Mouse (Mus musculus) embryo, embryonic 9.5 days (tissue): ENCODE measurements around the gene Nck2.
"Not testable (repeated sequence)": the region's sequence is repeated elsewhere in the genome, so short reads cannot be mapped to it uniquely, and the experiment has no call there.

Experiments
- DNase-seq: peaks from one replicate; pipeline ENCODE4 v3.0.0-alpha.2; 2017; ENCODE audit errors: extremely low spot score

Nck2 gene

DNA sequence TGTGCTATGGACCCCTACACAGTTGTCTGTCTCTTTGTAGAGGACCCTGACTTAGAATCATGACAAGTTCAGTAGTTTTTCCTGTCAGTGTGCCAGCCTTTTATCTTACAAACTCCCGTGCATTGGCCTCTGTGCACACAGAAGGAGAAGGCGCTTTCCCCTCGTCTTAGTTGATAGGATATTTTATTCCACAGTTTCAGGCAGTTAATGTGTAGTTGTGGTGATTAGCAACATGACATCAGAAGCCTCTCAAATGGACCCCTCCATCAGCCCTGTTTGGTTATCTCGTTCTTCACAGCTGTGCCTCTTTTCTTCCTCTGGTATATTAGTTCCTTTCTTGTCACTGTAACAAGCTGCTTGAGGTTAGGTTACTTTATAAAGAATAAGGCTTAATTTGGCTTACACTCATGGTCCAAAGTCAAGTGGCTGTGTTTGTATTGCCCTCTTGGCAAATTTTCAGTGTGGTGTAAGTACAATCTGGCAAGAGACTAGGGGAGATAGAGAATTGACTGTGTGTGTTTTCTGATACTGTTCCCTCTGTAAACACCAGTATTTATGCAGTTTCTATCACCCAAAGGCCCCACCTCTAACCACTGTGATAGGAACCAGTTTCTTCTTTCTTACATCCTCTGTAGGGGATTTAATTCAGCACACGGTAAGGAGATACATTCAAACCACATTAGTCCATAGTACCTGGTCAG lies 89.8 kb downstream of the Nck2 start:
- DNase-seq, result no peak

DNA sequence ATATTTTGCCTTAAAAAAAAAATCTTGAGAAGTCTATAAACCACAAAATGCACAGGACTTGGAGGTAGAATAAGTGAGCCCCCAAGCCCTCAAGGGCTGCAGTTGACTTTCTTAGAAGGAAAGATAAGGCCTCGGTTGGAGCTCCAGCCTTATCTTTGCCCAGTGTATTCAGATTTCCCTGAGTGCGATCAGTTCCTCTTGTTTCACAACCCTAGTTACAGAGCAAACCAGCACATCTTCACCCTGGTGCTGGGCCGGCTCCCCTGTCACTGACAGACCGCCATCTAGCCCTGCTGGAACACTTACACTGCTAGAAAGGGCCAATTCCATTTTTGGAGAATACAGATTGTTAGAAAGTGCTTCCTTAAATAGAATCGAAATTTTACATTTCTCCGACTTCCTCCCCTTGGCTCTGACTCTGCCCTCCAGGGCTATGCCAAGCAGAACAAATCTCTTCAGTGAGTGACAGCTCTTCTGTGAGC lies 91.2 kb downstream of the Nck2 start:
- DNase-seq, result no peak

DNA sequence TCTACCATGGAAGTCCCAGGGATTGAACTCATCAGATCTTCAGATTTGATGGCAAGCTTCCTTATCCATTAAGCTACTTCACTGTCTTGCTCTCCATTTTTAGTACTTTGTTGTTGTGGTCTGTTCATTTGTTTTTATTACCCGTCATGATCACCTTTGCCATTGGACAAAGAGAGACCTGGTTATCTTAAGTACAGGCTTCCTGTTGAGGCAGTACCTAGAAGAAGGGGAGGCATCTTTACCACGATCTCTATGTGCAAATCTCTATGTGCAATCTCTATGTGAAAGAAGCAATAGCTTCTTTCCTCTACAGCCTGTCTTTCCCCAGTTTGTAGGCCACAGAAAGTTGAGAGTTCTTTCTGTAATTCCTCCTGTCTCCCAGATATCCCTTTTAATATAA lies 91.9 kb downstream of the Nck2 start:
- no peak for DNase-seq

DNA sequence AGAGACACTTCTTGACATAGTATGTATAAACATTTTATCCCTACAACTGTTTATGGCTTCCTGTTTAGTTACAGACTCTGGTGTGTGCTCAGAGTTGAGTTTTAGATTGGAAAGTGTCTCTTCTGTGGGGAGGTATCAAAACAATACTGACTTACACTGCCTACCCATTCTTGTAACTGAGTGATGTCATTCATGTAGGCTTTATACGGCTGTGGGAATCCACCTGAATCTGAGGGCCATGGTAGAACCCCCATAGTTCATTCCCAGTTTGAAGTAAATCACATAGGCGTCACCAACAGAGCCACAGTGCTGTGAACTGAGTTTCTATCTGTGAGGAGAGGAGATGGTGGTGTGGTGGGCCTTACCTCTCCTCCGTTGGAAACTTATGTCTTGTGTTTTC lies 92.6 kb downstream of the Nck2 start:
- no peak for DNase-seq

DNA sequence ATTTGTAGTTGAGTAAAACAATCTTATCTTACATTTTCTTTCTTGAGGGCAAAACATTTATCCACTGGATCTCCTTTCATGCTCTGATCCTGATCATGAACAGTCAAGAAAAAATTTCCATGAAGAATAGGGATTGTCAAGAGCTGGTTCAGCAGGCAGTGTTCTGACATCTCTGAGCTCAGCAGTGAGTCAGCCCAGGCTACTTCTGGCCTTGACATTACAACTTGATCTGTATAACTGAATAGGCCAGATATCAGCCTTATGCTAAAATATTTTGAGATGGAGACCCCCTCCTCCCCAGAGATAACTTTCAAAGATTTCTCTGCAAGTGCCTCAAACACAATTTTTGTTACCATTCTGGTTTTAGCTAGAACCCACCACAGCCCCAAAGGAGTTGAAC lies 93.1 kb downstream of the Nck2 start:
- DNase-seq, result no peak

DNA sequence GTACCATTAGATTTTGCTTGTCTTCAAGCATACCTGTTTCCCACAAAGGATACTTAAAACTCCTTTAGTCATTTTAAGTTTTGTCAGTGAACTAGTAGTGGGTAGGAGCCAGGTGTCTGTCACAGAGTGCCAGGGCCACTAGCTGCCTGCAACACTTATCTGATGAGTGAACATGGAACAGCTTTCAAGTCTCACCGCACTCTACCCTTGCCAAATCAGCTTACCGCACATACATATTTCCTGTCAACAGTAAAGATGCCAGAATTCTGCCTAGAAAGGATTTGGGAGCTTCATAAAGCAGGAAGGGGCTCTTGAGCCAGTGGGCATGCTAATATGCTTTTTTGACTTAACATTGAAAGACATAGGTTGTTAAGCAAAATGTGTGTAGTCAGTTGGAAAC lies 94.3 kb downstream of the Nck2 start:
- no peak for DNase-seq

DNA sequence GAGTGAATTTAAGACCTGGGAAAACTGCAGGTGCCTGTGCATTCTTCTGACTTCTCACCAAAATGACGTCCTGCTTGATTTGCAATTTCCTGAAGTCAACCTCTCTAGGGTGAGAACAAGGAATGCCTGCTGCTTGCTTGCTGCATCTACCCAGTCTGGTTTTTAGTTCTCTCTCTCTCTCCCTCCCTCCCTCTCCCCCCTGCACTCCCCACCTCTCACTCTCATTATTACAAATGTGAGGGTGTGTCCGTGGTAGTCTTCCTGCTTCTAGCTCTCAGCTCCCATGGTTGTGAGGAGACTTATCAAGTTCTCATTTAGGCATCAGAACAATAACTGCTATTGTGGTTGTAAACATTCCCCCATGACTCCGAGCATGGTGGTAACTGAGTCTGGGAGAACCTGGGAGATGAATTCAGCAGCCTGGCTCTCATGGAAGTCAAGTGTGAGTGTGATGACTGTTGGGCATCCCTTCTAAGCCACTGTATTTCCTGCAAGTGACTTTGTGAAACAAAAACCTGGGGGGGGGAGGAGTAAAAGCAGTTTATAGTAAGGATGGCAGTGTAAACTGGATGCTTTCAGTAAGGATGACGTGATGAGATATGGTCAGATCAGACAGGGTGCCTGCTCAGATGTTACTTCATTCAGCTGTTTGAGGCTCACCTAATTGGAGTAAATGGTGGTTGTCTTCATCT lies 95.5 kb downstream of the Nck2 start:
- no peak for DNase-seq

DNA sequence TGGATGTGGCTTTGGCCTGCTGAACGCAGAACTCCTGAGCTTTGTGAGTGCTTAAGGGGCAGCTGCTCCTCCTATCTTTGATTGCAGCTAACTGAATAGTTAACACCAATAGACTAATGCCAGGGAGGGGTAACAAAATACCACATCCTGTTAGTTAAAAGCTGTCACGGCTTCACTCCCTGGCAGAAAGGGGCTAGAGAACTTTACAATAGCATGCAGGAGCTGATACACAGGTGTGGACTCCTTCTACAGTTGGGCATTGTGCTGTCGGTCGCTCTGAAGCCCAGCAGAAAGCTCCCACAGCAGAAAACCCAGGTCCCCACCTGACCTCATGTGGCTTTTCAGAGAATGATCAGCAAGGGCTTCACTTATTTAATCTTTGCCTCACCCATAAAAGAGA lies 98.0 kb downstream of the Nck2 start:
- no peak for DNase-seq

DNA sequence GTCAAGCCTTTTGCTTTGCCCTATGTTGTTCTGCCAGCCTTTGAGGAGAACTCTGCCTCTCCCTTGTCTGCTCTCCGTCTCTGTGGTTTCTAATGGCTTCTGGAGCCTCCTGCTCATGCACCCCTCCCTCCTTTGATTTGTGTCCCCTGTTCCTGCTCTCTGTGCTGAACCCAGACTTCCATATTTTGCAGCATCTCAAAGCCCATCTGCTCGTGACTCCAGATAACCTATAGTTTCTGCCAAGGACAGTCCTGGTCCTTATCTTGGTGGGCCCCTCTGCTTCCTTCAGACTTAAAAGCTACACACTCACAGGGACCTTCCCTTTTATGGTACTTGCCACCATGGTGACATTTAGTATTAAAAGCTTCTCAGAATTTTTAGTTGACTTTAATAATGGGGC lies 103.3 kb downstream of the Nck2 start:
- no peak for DNase-seq

DNA sequence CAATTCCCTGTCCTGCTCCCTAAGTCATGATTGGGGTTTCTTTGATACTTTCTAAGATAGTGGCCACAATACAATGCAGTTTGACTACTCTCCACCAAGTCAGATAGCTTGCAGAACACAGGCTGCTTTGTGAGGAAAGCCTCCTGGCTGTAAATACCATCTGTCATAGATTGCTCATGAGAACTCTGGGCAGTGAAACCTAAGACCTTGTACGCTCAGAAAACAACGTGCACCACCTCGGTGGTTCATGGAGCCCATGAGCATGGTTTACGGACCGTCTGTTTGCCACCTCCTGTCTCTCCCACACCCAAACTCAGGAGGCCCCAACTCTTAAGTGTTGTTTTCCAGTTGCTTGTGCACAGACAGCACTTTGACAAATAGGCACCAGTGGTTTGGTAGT lies 104.4 kb downstream of the Nck2 start:
- DNase-seq, result no peak

DNA sequence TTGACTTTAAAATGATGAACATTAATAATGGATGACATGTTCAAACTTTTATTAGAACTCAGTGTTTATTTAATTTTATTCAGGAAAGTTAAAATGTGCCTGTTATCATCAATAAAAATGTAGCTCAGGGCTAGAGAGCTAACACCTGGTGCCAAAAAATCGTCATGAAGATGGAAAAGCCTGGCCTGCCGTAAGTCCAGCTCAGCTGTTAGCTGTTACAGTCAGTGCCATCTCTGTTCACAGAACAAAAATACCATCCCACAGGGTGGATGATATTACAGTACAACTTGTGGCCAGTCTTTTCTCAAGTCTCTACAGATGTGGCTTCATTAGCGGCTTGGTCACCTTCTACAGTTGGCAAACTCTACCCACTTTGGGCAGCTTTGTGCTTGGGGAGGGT lies 106.1 kb downstream of the Nck2 start:
- no peak for DNase-seq

DNA sequence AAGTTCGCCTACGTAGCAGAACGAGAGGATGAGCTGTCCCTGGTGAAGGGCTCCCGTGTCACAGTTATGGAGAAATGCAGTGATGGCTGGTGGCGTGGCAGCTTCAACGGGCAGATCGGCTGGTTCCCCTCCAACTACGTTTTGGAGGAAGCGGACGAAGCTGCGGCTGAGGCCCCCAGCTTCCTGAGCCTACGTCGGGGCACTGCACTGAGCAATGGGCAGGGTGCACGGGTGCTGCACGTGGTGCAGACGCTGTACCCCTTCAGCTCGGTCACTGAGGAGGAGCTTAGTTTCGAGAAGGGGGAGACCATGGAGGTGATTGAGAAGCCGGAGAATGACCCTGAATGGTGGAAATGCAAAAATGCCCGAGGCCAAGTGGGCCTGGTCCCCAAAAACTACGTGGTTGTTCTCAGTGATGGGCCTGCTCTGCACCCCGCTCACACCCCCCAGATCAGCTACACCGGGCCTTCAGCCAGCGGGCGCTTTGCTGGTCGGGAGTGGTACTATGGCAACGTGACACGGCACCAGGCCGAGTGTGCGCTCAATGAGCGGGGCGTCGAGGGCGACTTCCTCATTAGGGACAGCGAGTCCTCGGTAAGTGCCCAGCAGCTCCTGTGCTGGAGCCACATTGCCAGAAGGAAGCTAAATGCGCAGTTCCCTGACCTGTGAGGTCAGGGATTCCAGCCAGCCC lies 109.8 kb downstream of the Nck2 start:
- not testable (repeated sequence) for DNase-seq

DNA sequence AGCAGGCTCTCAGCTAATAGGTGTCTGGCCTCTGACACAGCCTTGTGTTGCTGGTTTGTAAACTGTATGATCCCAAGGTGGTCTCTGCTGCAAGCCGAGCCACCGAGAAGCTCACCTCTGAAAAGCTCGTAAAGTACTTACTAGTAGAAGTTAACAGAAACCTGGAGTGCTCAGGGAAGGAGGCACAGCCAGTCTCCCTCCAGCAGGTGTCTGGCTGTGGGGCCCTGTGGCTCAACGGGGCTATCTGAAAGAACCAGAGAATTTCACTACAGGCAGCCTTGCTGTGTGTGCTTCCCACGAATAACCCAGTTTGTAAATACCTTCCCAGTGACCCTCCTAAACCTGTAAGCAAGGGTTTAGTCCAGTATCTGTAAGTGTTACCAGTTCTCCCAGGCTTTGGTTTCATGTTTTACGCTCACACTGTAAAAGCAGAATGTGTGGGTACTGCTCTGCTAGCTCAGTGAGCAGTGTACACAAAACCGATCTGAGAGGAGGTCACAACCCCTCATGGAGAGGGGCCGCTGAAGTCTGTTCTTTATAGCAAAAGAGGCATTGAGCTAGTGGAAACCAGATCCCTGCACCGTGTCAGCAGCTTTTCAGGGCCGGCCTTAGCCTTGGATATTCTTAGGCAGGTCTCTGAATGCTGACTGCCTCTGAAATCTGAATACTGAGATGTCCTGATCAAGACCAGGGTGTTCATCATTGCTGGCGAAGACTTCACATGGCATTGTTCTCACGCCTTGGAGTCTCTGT lies 111.0 kb downstream of the Nck2 start:
- no peak for DNase-seq

DNA sequence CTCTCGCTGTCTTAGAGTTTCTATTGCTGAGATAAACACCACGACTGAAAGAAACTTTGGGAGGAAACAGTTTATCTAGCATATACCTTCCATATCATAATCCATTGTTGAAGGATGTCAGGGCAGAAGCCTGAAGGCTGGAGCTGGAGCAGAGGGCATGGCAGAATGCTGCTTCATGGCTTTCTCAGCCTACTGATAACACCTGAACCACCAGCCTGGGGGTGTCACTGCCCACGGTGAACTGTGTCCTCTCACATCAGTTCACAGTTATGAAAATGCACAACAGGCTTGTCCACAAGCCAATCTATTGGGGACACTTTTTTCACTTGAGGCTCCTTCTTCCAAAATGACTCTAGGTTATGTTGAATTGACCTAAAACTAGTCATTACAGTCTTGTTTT lies 114.0 kb downstream of the Nck2 start:
- DNase-seq, result no peak

DNA sequence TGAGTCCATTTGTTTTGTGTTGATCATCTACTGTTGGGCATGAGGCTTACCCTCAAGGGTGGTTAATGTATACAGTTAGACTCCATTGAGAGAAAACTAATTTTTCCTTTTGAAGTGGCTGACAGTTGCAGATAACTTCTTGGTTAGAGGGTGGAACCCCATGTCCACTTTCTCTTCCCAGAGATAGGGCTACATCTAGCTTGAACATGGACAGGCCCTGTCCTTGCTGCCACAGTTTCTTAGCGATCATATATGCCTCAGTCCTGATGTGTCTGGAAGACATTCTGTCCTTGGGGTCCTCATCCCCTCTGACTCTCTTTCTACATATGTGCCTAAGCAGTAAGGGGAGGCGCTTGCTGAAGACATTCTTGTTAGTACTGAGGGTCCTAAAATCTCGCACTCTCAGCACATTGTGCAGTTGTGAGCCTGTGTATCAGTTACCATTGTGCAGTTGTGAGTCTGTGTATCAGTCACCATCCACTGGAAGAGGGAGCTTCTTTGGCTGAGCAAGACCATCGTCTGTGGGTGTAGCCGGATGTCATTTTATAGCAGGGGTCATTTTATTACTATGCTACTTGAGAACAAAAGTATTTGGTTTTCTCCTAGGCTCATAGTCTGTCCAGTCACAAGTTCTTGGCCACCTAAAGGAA lies 114.8 kb downstream of the Nck2 start:
- DNase-seq, result no peak

DNA sequence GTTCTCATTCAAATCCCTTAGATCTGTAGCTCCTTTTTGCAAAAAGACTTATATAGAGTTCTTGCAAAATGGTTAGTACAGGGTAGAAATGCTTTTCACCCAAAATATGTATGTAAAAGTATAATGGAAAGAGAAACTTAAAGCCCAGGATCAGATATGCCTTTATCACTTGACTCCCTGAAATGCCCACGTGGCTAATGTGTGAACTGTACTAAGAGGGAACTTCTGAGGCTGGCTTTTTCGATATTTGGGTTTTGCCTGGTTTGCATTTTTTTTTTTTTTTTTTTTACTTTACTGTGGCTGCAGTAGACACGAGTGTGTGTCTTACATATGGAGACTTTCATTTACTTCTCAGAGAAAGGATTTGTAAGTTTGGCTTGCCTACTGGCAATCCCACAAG lies 116.7 kb downstream of the Nck2 start:
- no peak for DNase-seq

DNA sequence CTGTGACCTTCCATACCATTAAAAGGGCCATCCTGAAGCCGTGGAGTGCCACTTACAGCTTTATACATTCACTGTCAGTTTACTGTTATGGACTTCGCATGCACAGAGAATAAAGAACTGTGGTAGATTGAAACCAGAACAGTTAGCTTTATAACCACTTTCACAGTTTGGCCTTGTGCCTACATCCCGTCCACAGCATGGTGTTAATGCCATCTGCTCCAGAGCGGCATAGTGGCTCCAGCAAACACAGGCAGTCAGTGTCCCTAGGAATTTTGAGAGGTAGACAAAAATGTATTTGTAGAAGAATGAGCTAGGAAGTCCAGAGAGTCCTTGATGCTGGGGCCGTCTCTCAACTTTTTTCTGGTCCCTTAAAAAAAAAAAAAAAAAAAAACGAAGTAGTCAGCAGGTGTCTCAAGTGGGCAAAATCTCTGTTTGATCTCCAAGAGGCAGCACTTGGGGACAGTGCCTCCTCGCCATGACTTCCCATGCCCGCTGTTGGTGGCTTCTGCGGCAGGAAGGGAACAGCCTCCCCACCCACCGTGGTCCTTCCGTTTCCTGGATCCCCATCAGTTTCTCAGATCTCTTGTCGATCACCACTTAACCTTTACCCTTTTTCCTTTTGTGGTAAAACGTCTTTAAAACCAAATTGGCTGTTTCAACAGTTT lies 117.8 kb downstream of the Nck2 start:
- no peak for DNase-seq

DNA sequence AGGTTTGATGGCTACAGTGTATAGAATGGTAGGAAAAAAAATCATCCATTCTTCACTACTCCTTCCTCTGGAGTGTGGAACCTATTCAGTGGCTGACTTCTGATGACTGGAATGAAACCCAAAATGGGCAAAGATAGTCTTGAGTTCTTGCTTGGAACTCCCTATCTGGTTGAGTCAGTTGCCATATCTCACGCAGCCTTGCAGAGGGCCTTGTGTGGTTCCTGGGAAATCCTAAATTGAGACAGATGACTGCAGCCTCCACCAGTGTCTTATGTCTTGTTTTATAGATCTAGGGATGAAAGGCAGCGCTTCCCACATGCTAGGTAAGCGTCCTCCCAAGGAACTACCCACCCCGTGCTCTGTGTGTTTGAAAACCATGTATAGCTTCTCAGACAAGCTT lies 120.9 kb downstream of the Nck2 start:
- DNase-seq, result no peak

DNA sequence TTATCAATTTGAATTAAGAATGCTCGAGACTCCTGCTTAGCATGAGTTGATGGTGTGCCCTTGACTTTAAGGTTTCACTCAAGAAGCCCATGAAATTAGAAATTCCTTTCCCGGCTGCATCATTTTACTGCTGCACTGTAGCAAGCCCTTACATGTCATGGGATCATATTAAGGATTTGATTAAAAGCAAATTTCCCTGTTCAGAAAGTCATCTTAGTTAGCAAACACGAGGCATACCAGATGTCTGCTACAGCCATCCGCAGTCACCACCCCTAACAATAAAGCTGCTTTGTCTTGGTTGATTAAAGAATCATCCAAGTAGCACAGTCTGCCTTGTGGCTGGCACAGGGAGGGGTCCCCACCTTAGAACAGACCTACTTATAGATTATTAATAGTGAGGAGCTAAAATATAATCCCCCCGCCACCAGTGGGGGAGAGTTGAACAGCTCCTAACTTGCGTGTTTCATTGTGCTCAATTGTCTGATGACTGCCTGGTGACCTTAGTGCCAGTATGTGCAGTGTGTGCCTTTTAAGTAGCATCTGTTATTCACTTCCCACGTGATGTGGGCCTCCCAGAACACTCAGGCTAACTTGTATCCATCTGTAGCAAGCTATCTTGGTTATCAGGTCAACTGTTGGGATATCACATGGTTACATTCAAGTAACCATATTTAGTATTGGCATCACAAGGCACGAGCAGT lies 122.4 kb downstream of the Nck2 start:
- DNase-seq, result no peak

DNA sequence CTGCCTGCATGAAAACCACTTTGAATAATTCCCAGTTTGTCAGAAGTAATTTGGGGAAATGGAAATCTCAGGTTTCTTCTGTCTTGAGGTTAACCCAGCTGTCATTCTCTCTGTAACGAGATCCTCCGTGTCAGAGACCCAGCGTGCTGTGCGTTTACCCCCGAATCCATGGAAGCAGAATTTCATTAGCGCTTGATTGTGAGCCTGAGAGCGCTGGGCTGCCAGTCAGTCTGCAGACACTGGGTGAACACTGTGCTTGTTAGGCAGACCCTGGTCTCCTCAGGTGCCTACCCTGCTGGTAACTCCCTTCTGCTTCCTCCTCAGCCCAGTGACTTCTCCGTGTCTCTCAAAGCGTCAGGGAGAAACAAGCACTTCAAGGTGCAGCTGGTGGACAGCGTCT lies 124.4 kb downstream of the Nck2 start:
- no peak for DNase-seq

DNA sequence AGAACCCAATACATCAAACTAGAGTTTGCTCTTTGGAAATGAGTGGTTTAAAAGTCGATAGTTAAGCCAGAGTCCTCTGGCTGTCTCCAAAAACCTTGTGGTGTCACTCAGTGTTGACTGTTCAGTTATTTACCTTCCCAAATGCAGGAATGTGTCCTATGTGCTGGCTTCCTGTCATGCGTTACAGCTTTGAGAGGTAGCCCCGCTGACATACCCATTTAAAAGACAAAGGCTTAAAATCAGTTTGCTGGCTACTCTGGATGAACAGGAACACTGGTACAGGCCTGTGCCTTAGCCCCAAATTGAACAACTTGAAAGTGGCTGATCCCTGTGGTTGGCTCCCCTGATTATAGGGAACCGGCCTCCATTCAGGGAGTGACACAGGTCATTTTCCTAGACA lies 126.7 kb downstream of the Nck2 start:
- DNase-seq, result no peak
